Mouse (Mus musculus) MEL (cell line): ENCODE data around the gene Gpx4. TPM values are rescaled to one million over a fixed set of nuclear protein-coding genes. Genes with fewer than 3 reads are reported as not detected.
A peak's percentile ranks its signal among the peaks of the same experiment; 100 is the strongest.

ENCODE experiments used
- DNase-seq: peaks from one replicate; pipeline ENCODE4 v3.0.0; 2011; ENCODE audit warnings: low read depth, low spot score
- H3K27ac ChIP-seq: 2 replicates; pipeline ENCODE4 v1.5.1; 2012; ENCODE audit warnings: low read depth, mild to moderate bottlenecking, control low read depth, low read length, moderate library complexity; ENCODE audit not compliant: control insufficient read depth
- H3K27me3 ChIP-seq, 2 experiments: fragments of 150-350 bp in 1 of 2; sonication (generic) in 1 of 2; 2 replicates each; pipeline ENCODE4 v1.6.1; 2012; ENCODE audit warnings: low read length in 2 of 2, mild to moderate bottlenecking in 2 of 2, improper control_type of control experiment in 1 of 2, moderate library complexity in 1 of 2; ENCODE audit not compliant: insufficient read depth in 2 of 2, control insufficient read depth in 1 of 2
- H3K36me3 ChIP-seq, 2 experiments: 2 replicates each; pipeline ENCODE4 v1.6.1; 2012 to 2014; ENCODE audit warnings: low read length in 2 of 2, improper control_type of control experiment in 1 of 2, inconsistent platforms in 1 of 2, mild to moderate bottlenecking in 1 of 2; ENCODE audit not compliant: insufficient read depth in 2 of 2, control insufficient read depth in 1 of 2
- H3K4me1 ChIP-seq, 2 experiments: fragments of 150-350 bp in 1 of 2; sonication (generic) in 1 of 2; 2 replicates each; pipeline ENCODE4 v1.6.1; 2012; ENCODE audit warnings: low read length in 2 of 2, improper control_type of control experiment in 1 of 2, mild to moderate bottlenecking in 1 of 2; ENCODE audit not compliant: insufficient read depth in 2 of 2, control insufficient read depth in 1 of 2
- H3K4me3 ChIP-seq, 2 experiments: fragments of 150-350 bp in 1 of 2; sonication (generic) in 1 of 2; 2 replicates each; pipeline ENCODE4 v1.5.1; 2012; ENCODE audit warnings: low read depth in 2 of 2, low read length in 2 of 2, mild to moderate bottlenecking in 2 of 2, moderate library complexity in 2 of 2, control low read depth in 1 of 2, improper control_type of control experiment in 1 of 2; ENCODE audit not compliant: control insufficient read depth in 1 of 2, insufficient read depth in 1 of 2
- H3K79me2 ChIP-seq: 2 replicates; pipeline ENCODE4 v1.6.1; 2012; ENCODE audit warnings: mild to moderate bottlenecking, low read length, moderate library complexity; ENCODE audit not compliant: control insufficient read depth, poor library complexity, insufficient read depth
- H3K9ac ChIP-seq: 2 replicates; pipeline ENCODE4 v1.6.1; 2012; ENCODE audit warnings: low read depth, mild to moderate bottlenecking, control low read depth, low read length, moderate library complexity; ENCODE audit not compliant: control insufficient read depth, poor library complexity, severe bottlenecking
- H3K9me3 ChIP-seq: fragments of 150-350 bp; sonication (generic); replicated peaks from 2 replicates; pipeline ENCODE4 v1.6.1; 2012; ENCODE audit warnings: mild to moderate bottlenecking, low read length, improper control_type of control experiment, moderate library complexity; ENCODE audit not compliant: insufficient read depth
- BHLHE40 ChIP-seq: IDR thresholded peaks from 2 replicates; pipeline ENCODE4 v1.6.1; 2012; ENCODE audit warnings: low read depth, mild to moderate bottlenecking, inconsistent platforms, low read length, improper control_type of control experiment, borderline replicate concordance
- CTCF ChIP-seq, 3 experiments: IDR thresholded peaks in 2 of 3; conservative IDR thresholded peaks in 1 of 3; 2 replicates each; pipeline ENCODE4 v1.5.1; 2011 to 2012; ENCODE audit warnings: low read length in 3 of 3, low read depth in 2 of 3, mild to moderate bottlenecking in 2 of 3, improper control_type of control experiment in 1 of 3, inconsistent platforms in 1 of 3, mixed read lengths in 1 of 3, moderate library complexity in 1 of 3; ENCODE audit not compliant: control insufficient read depth in 1 of 3, insufficient read depth in 1 of 3, poor library complexity in 1 of 3, severe bottlenecking in 1 of 3
- ELF1 ChIP-seq: IDR thresholded peaks from 2 replicates; pipeline ENCODE4 v1.6.1; 2014; ENCODE audit warnings: low read depth, mild to moderate bottlenecking, inconsistent platforms, low read length, improper control_type of control experiment, moderate library complexity
- GATA1 ChIP-seq: IDR thresholded peaks from 2 replicates; pipeline ENCODE4 v1.6.1; 2011; ENCODE audit warnings: low read depth, low read length, improper control_type of control experiment
- MAFK ChIP-seq: IDR thresholded peaks from 2 replicates; pipeline ENCODE4 v1.6.1; 2011; ENCODE audit warnings: low read depth, mild to moderate bottlenecking, low read length, improper control_type of control experiment, borderline replicate concordance
- MAX ChIP-seq: IDR thresholded peaks from 2 replicates; pipeline ENCODE4 v1.6.1; 2011; ENCODE audit warnings: low read length, improper control_type of control experiment
- MXI1 ChIP-seq: IDR thresholded peaks from 2 replicates; pipeline ENCODE4 v1.6.1; 2011; ENCODE audit warnings: mild to moderate bottlenecking, low read depth, low read length, improper control_type of control experiment
- MYB ChIP-seq: IDR thresholded peaks from 2 replicates; pipeline ENCODE4 v1.6.1; 2011; ENCODE audit warnings: mild to moderate bottlenecking, low read depth, low read length, improper control_type of control experiment
- MYC ChIP-seq: IDR thresholded peaks from 2 replicates; pipeline ENCODE4 v1.6.1; 2011; ENCODE audit warnings: low read depth, mild to moderate bottlenecking, low read length, improper control_type of control experiment, moderate library complexity
- NRF1 ChIP-seq: IDR thresholded peaks from 2 replicates; pipeline ENCODE4 v1.6.1; 2014; ENCODE audit warnings: low read depth, mild to moderate bottlenecking, inconsistent platforms, low read length, improper control_type of control experiment, moderate library complexity; ENCODE audit not compliant: poor library complexity, insufficient read depth, severe bottlenecking
- POLR2A ChIP-seq, 2 experiments: IDR thresholded peaks; 2 replicates each; pipeline ENCODE4 v1.6.1; 2011 to 2012; ENCODE audit warnings: low read length in 2 of 2, mild to moderate bottlenecking in 2 of 2, control low read depth in 1 of 2, improper control_type of control experiment in 1 of 2, low read depth in 1 of 2, moderate library complexity in 1 of 2; ENCODE audit not compliant: control insufficient read depth in 1 of 2, insufficient read depth in 1 of 2, poor library complexity in 1 of 2
- POLR2AphosphoS2 ChIP-seq: IDR thresholded peaks from 2 replicates; pipeline ENCODE4 v1.6.1; 2011; ENCODE audit warnings: low read length, improper control_type of control experiment
- SIN3A ChIP-seq: IDR thresholded peaks from 2 replicates; pipeline ENCODE4 v1.6.1; 2012; ENCODE audit warnings: low read length, improper control_type of control experiment, inconsistent platforms
- SMC3 ChIP-seq: IDR thresholded peaks from 2 replicates; pipeline ENCODE4 v1.6.1; 2011; ENCODE audit warnings: low read depth, low read length, improper control_type of control experiment
- TAL1 ChIP-seq: IDR thresholded peaks from 2 replicates; pipeline ENCODE4 v1.6.1; 2012; ENCODE audit warnings: mild to moderate bottlenecking, inconsistent platforms, low read length, moderate library complexity, mixed read lengths
- TBP ChIP-seq: IDR thresholded peaks from 2 replicates; pipeline ENCODE4 v1.8.0; 2011; ENCODE audit warnings: low read depth, low read length, improper control_type of control experiment
- ZMIZ1 ChIP-seq: IDR thresholded peaks from 2 replicates; pipeline ENCODE4 v1.6.1; 2012; ENCODE audit warnings: low read depth, mild to moderate bottlenecking, inconsistent platforms, low read length, improper control_type of control experiment, moderate library complexity
- polyA plus RNA-seq, 2 experiments: library from polyadenylated mRNA; stranded (reverse) in 1 of 2; unstranded in 1 of 2; fragments of >175 nt in 1 of 2; fragments of >200 nt in 1 of 2; gene quantifications; 2 replicates each; pipeline versions ENCODE4 v1.2.1 to v1.2.4; 2012; ENCODE audit warnings: low replicate concordance in 2 of 2, low read depth in 1 of 2; ENCODE audit not compliant: insufficient read length in 2 of 2, insufficient read depth in 1 of 2, missing spikeins in 1 of 2
- total RNA-seq: library from RNA; depleted of rRNA; stranded (reverse); fragments of 300-350 nt; gene quantifications from 2 replicates; pipeline ENCODE4 v1.2.3, GENCODE M21; 2012

Gene Gpx4
- total and polyA plus RNA-seq, 3 experiments = 508 to 536 TPM; not detected in 1

DNA sequence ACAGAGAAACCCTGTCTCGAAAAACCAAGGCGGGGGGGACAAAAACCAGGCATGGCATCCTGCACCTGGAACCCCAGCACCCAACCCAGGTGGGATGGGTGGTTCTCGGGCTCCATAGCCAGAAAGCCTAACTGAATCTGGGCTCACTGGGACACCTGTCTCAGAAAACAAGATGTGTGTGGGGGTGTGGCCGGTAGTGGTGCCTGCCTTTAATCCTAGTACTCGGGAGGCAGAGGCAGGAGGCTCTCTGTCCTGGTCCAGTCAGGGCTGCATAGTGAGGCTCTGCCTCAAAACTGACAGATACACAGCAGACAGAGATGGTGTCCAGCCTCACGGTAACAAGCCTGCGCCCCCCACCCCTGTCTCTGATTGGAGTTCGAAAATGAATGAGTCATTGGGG, 24.2 kb upstream of the Gpx4 start:
- H3K27ac ChIP-seq = no peak overlapping the region
- peaks cover 6 to 29% of the 10 kb centered on the region in 2 experiments; a peak in 3 of 4 replicates for H3K4me1 ChIP-seq
- H3K4me3 ChIP-seq = no peak overlapping the region
- no peak for DNase-seq
- peaks cover 2 to 27% of the 10 kb centered on the region in 2 experiments; a peak in 3 of 4 replicates for H3K36me3 ChIP-seq
- H3K79me2 ChIP-seq = peaks cover 2% of the 10 kb centered on the region
- no peak for TF ChIP-seq SMC3
- no peak for TF ChIP-seq NRF1
- no peak for TF ChIP-seq ZMIZ1
- no peak overlapping the region for H3K9ac ChIP-seq
- H3K9me3 ChIP-seq = no peaks in the 10 kb centered on the region
- no peaks in the 10 kb centered on the region for H3K27me3 ChIP-seq

DNA sequence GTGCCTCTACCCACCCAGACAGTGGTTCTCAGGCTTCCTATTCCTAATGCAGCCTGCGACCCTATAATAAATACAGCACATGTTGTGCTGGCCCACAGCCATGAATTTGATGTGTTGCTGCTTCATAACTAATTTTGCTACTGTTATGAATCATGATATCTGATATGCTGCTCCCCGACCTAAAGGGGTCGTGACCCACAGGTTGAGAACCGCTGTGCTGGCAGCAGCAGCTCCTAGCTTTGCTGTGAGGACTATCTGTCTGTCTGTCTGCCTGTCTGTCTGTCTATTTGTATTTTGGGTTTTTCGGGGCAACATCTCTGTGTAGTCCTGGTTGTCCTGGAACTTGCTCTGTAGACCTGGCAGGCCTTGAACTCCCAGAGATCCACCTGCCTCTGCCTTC, 23.2 kb upstream of the Gpx4 start:
- peak overlapping the region; percentile 74 for H3K27ac ChIP-seq
- TF ChIP-seq CTCF (IDR thresholded peaks at IDR 0.05 in 2 of 3, conservative IDR thresholded peaks at IDR 0.05 in 1 of 3; ENCODE audit: control insufficient read depth in 1 of 3, insufficient read depth in 1 of 3, low read depth in 2 of 3, low read length in 3 of 3, poor library complexity in 1 of 3, severe bottlenecking in 1 of 3) (no peak), ELF1 (0 out of 2 replicates have a peak, but pooled peaks have one; percentile 2), GATA1 (no peak), POLR2AphosphoS2 (no peak), MYC (0 out of 2 replicates have a peak, but pooled peaks have one; percentile 2), MAFK (no peak), MAX (peak; percentile 37; the same call in 1 of the 2 replicates), MXI1 (0 out of 2 replicates have a peak, but pooled peaks have one; percentile 25), BHLHE40 (no peak)
- H3K79me2 ChIP-seq = no peaks in the 10 kb centered on the region
- peaks cover 2 to 23% of the 10 kb centered on the region in 2 experiments; a peak in 3 of 4 replicates for H3K36me3 ChIP-seq
- H3K27me3 ChIP-seq = no peaks in the 10 kb centered on the region
- H3K9ac ChIP-seq = peak overlapping the region; percentile 51
- DNase-seq = peak; percentile 47
- peaks cover 4 to 28% of the 10 kb centered on the region in 2 experiments; a peak in 3 of 4 replicates for H3K4me1 ChIP-seq
- H3K4me3 ChIP-seq = no peak overlapping the region
- H3K9me3 ChIP-seq = no peaks in the 10 kb centered on the region

DNA sequence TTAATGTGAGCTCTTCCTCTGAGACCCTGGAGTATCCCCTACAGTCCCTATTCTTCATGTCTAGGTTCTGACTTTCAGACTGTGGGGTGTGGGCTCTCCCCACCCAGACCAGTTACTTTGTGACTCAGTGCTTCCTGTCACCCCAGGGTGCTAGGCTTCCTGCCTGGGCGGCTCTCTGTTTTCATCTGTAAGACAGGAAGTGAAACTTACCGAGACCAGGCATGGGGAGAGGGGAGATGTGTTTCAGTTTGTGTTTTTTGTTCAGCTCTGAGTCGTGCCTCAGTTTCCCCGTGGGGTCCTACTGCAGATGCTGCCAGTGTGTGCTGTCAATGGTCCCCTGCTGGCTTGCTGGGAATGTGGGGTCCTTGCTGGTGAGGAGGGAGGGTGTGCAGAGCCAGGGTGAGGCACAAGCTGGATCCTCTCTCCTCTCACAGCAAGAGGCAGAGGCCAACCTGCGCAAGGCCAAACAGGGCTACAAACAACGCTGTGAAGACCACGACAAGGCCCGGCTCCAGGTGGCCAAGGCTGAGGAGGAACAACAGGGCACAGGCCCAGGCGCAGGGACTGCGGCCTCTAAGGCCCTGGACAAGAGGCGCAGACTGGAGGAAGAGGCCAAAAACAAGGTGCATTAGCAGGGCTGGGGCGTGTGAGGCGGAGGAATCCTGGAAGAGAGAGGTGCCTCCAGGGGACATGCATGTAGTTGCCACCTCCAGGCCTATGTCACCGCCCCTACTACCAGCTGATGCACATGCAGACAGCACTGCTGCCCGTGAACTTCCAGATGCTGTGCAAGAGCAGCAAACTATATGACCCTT, 22.5 kb upstream of the Gpx4 start:
- DNase-seq = peak; percentile 74
- H3K27me3 ChIP-seq = no peaks in the 10 kb centered on the region
- TF ChIP-seq TAL1 = no peak
- TF ChIP-seq MYB = no peak
- peak; percentile 23; the same call in 1 of the 2 replicates for TF ChIP-seq SIN3A
- TF ChIP-seq POLR2AphosphoS2 = no peak
- no peak for TF ChIP-seq CTCF (IDR thresholded peaks at IDR 0.05 in 2 of 3, conservative IDR thresholded peaks at IDR 0.05 in 1 of 3; ENCODE audit: control insufficient read depth in 1 of 3, insufficient read depth in 1 of 3, low read depth in 2 of 3, low read length in 3 of 3, poor library complexity in 1 of 3, severe bottlenecking in 1 of 3)
- TF ChIP-seq ELF1 = 0 out of 2 replicates have a peak, but pooled peaks have one; percentile 0
- no peak for TF ChIP-seq MYC
- TF ChIP-seq POLR2A (IDR thresholded peaks at IDR 0.05; ENCODE audit: control insufficient read depth in 1 of 2, insufficient read depth in 1 of 2, low read depth in 1 of 2, low read length in 2 of 2, poor library complexity in 1 of 2) = 0 out of 4 replicates have a peak, but pooled peaks of 1 of the 2 experiments have one; percentile 28
- TF ChIP-seq TBP = 0 out of 2 replicates have a peak, but pooled peaks have one; percentile 12
- TF ChIP-seq, all 39 proteins: peak for 4
- no peaks in the 10 kb centered on the region for H3K9me3 ChIP-seq
- H3K9ac ChIP-seq = peak overlapping the region; percentile 51
- 0 out of 4 replicates have a peak overlapping the region, but pooled peaks of 1 of the 2 experiments have one; percentile 16 for H3K4me3 ChIP-seq
- H3K27ac ChIP-seq = peak overlapping the region; percentile 74
- peaks cover 2 to 23% of the 10 kb centered on the region in 2 experiments; a peak in 3 of 4 replicates for H3K4me1 ChIP-seq
- no peaks in the 10 kb centered on the region for H3K79me2 ChIP-seq
- H3K36me3 ChIP-seq = peaks cover 2 to 20% of the 10 kb centered on the region in 2 experiments; a peak in 3 of 4 replicates
